ENCODE assay signal across 25 mouse cellular contexts in the genomic region with DNA sequence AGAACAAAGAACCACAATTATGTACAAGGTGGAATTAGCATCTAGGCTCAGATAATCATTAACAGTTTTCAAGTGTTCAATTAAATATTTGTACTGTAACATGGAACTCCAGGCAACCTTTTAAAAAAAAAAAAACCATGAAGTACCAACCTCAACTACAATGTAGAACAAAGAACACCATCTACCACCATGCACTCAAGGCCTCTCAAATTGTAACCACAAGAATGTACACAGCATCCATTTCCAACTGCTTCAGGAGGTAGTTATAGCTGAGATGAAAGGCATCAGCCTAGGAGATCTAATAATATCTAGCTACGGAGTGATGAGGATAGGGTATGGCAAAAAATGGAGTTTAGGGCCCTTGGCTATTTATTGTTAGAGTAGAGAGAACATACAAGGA.
"Had no signal": no experiment of that assay in that cellular context is flagged by ENCODE, and none has a peak within 500 bp of the region (broad histone marks: within the 10 kb centered on the region; RNA-seq: fewer than 3 reads in every experiment).

No protein-coding gene starts in this region.

- H3K27ac ChIP-seq: heart, adult 2 months; heart, embryonic 13.5 days; heart, embryonic 15.5 days; hindbrain, embryonic 13.5 days; hindbrain, embryonic 15.5 days; hindbrain, postnatal 0 days; kidney, embryonic 15.5 days; kidney, postnatal 0 days; limb, embryonic 13.5 days had no signal

- H3K27me3 ChIP-seq: heart, embryonic 13.5 days; heart, embryonic 15.5 days; hindbrain, embryonic 13.5 days; hindbrain, embryonic 15.5 days; kidney, embryonic 15.5 days; limb, embryonic 13.5 days had no signal

- H3K4me2 ChIP-seq: heart, embryonic 11.5 days; heart, embryonic 13.5 days; heart, embryonic 15.5 days; hindbrain, embryonic 13.5 days; hindbrain, embryonic 15.5 days; kidney, embryonic 15.5 days; limb, embryonic 13.5 days had no signal

- ATAC-seq: forebrain, postnatal 0 days; hindbrain, postnatal 0 days; intestine, embryonic 16.5 days had no signal

- H3K4me3 ChIP-seq: heart, adult 2 months; heart, embryonic 13.5 days; heart, embryonic 15.5 days; hindbrain, embryonic 13.5 days; hindbrain, embryonic 15.5 days; kidney, embryonic 15.5 days; limb, embryonic 13.5 days had no signal

- H3K4me1 ChIP-seq: heart, embryonic 15.5 days; hindbrain, embryonic 13.5 days; hindbrain, embryonic 15.5 days had no signal

- H3K36me3 ChIP-seq: heart, embryonic 13.5 days; heart, embryonic 15.5 days; hindbrain, embryonic 13.5 days; hindbrain, embryonic 15.5 days; kidney, embryonic 15.5 days; limb, embryonic 13.5 days had no signal

- H3K9ac ChIP-seq: forebrain, postnatal 0 days; heart, embryonic 13.5 days; heart, embryonic 15.5 days; hindbrain, embryonic 13.5 days; hindbrain, embryonic 15.5 days; kidney, embryonic 15.5 days; limb, embryonic 13.5 days had no signal

- H3K9me3 ChIP-seq: heart, embryonic 13.5 days; heart, embryonic 15.5 days; hindbrain, embryonic 13.5 days; hindbrain, embryonic 15.5 days; kidney, embryonic 15.5 days; limb, embryonic 13.5 days had no signal

- DNase-seq: forebrain, postnatal 0 days; gastrocnemius, postnatal 14 days; gastrocnemius, postnatal 36 days; heart, adult 11 months; heart, adult 2 months; heart, postnatal 14 days; heart, postnatal 36 days; kidney, adult 11 months; kidney, adult 2 months; kidney, adult 9 months; kidney, postnatal 14 days; kidney, postnatal 36 days; layer of hippocampus, adult 9-11 months; layer of hippocampus, postnatal 36 days; left cerebral cortex, postnatal 4 days had no signal
